Mouse (Mus musculus) liver, embryonic 11.5 days (tissue): ENCODE results near the gene Tcf20. TPM values are rescaled to one million over a fixed set of nuclear protein-coding genes. Genes with fewer than 3 reads are reported as not detected.
A peak's percentile ranks its signal among the peaks of the same experiment; 100 is the strongest.

Experiments used
- ATAC-seq: fragments of 200-750 bp; cut with Nextera tagmentation; replicated peaks from 2 replicates; pipeline ENCODE4 v1.8.0; 2017; ENCODE audit warnings: moderate number of reproducible peaks, mild to moderate bottlenecking, moderate TSS enrichment, moderate library complexity; ENCODE audit not compliant: low FRiP score
- DNase-seq: peaks from one replicate; pipeline ENCODE4 v3.0.0-alpha.2; 2017; ENCODE audit warnings: low spot score
- H3K27ac ChIP-seq: fragments of 300-500 bp; sonication (generic); 2 replicates; pipeline ENCODE4 v1.5.1; 2014; ENCODE audit warnings: mild to moderate bottlenecking, low read depth, low read length, control low read depth
- H3K27me3 ChIP-seq: fragments of 300-500 bp; sonication (generic); replicated peaks from 2 replicates; pipeline ENCODE4 v1.6.1; 2014; ENCODE audit warnings: low read length, mixed read lengths; ENCODE audit not compliant: control insufficient read depth, insufficient read depth
- H3K36me3 ChIP-seq: fragments of 300-500 bp; sonication (generic); 2 replicates; pipeline ENCODE4 v1.6.1; 2014; ENCODE audit warnings: mild to moderate bottlenecking, low read length, moderate library complexity, mixed read lengths; ENCODE audit not compliant: control insufficient read depth, insufficient read depth
- H3K4me1 ChIP-seq: fragments of 300-500 bp; sonication (generic); replicated peaks from 2 replicates; pipeline ENCODE4 v1.6.1; 2014; ENCODE audit warnings: low read length, mixed read lengths; ENCODE audit not compliant: control insufficient read depth, insufficient read depth
- H3K4me2 ChIP-seq: fragments of 300-500 bp; sonication (generic); 2 replicates; pipeline ENCODE4 v1.6.1; 2014; ENCODE audit warnings: mild to moderate bottlenecking, control low read depth, moderate library complexity
- H3K4me3 ChIP-seq: fragments of 300-500 bp; sonication (generic); 2 replicates; pipeline ENCODE4 v1.5.1; 2014; ENCODE audit warnings: low read depth, low read length, control low read depth
- H3K9ac ChIP-seq: fragments of 300-500 bp; sonication (generic); 2 replicates; pipeline ENCODE4 v1.6.1; 2014; ENCODE audit warnings: low read depth, low read length, control low read depth
- H3K9me3 ChIP-seq: fragments of 300-500 bp; sonication (generic); 2 replicates; pipeline ENCODE4 v1.6.1; 2016; ENCODE audit warnings: low read length, inconsistent platforms, mixed read lengths; ENCODE audit not compliant: control insufficient read depth
- WGBS: fragments of 180-500 bp; shearing (Covaris S2); extraction: QIAGEN DNeasy Blood & Tissue Kit; methylation state at CpG from one replicate; pipeline ENCODE4 v1.1.7; 2014; 5-methylcytosine and 5-hydroxymethylcytosine counted together
- microRNA-seq: library from miRNA; unstranded; fragments of <30 nt; microRNA quantifications from one replicate; pipeline ENCODE4, GENCODE M21; 2017; ENCODE audit warnings: borderline number of aligned reads
- polyA plus RNA-seq: library from polyadenylated mRNA; unstranded; fragments of >200 nt; fragmentation: Nextera tagmentation; extraction: Ambion mirVana; gene quantifications from 2 replicates; pipeline ENCODE4 v1.2.1, GENCODE M21; 2014

Tcf20 gene
- polyA plus RNA-seq, 1 experiment from 2014 or later: 7.1 TPM

GRCm38 (mm10) chr15:82765943-82766342 lies 221.7 kb downstream of the Tcf20 start:
- no peaks in the 10 kb centered on the region for H3K9me3 ChIP-seq
- H3K27me3 ChIP-seq: no peaks in the 10 kb centered on the region
- no peaks in the 10 kb centered on the region for H3K4me1 ChIP-seq
- H3K27ac ChIP-seq: no peak overlapping the region
- WGBS: 75% methylated on average over 2 of the region's 2 CpGs
- H3K4me3 ChIP-seq: no peak overlapping the region
- no peak overlapping the region for H3K9ac ChIP-seq
- no peaks in the 10 kb centered on the region for H3K36me3 ChIP-seq
- ATAC-seq (no peak), DNase-seq (no peak)
- no peak overlapping the region for H3K4me2 ChIP-seq

- no peak for ATAC-seq
- H3K27me3 ChIP-seq: no peaks in the 10 kb centered on the region
- no peak overlapping the region for H3K9ac ChIP-seq
- WGBS: 71% methylated on average over 6 of the region's 6 CpGs
- no peaks in the 10 kb centered on the region for H3K9me3 ChIP-seq
- DNase-seq: no peak
- no peaks in the 10 kb centered on the region for H3K4me1 ChIP-seq
- no peaks in the 10 kb centered on the region for H3K36me3 ChIP-seq
- no peak overlapping the region for H3K4me3 ChIP-seq
- H3K27ac ChIP-seq: no peak overlapping the region
- H3K4me2 ChIP-seq: no peak overlapping the region
Measured at GRCm38 (mm10) chr15:82764881-82765280, 222.8 kb downstream of the Tcf20 start.

GRCm38 (mm10) chr15:82763631-82764420 lies 223.8 kb downstream of the Tcf20 start, which contains the start of gene Cyp2d40:
Gene Cyp2d40, minus strand, starts transcription at chr15:82764183.
- no peak for DNase-seq
- Histone ChIP-seq H3K27me3 (no peaks in the 10 kb centered on the region), H3K27ac (no peak within 1 kb of the TSS), H3K4me2 (no peak within 1 kb of the TSS), H3K4me3 (no peak within 1 kb of the TSS), H3K9ac (no peak within 1 kb of the TSS), H3K36me3 (no peaks in the 10 kb centered on the region), H3K9me3 (no peaks in the 10 kb centered on the region), H3K4me1 (no peaks in the 10 kb centered on the region)
- WGBS: 85% methylated on average over 9 of the region's 9 CpGs
- ATAC-seq: no peak

Small RNA genes lying within 50 kb of the gene (microRNA-seq; reads per million reads assigned to microRNA genes)
- gene Gm27618 (not detected), gene Mir3080 (8.4 reads per million, percentile 21 among the genes with 10 or more reads in this experiment)

Other genes starting within 250 kb of the Tcf20 start
- not detected in 2 replicates for gene Cyp2d40, start 223.7 kb downstream of the Tcf20 start, polyA plus RNA-seq
- 0.62 and 1.3 TPM in 2 replicates for gene Cyp2d26, start 193.6 kb downstream of the Tcf20 start, polyA plus RNA-seq
- 6.6 and 7.4 TPM in 2 replicates for gene Nfam1, start 45.4 kb upstream of the Tcf20 start, polyA plus RNA-seq
- 45.8 and 49.4 TPM in 2 replicates for gene Serhl, start 101.6 kb upstream of the Tcf20 start, polyA plus RNA-seq
- gene Rrp7a, start 134.9 kb upstream of the Tcf20 start, polyA plus RNA-seq: 71.1 and 77.6 TPM in 2 replicates
- 117 and 127 TPM in 2 replicates for gene Poldip3, start 161.5 kb upstream of the Tcf20 start, polyA plus RNA-seq
- gene Cyb5r3, start 184.7 kb upstream of the Tcf20 start, polyA plus RNA-seq: 210 and 219 TPM in 2 replicates